Mouse (Mus musculus): ENCODE measurements around the gene Tmco1. TPM values are rescaled to one million over a fixed set of nuclear protein-coding genes. Genes with fewer than 3 reads are reported as not detected.

The Tmco1 gene
- polyA plus RNA-seq (2014; fragmentation: Nextera tagmentation; extraction: Ambion mirVana), result 67.8 and 72.0 TPM in 2 replicates

- DNase-seq (ENCODE audit: low spot score), result peak; percentile 99
- peak; percentile 98 for ATAC-seq (ENCODE audit: low FRiP score)
- H3K36me3 ChIP-seq (replicated peaks; ENCODE audit: control insufficient read depth, insufficient read depth), result peaks cover 15% of the 10 kb centered on the region
- H3K27me3 ChIP-seq (ENCODE audit: control insufficient read depth, insufficient read depth, low read length), result no peaks in the 10 kb centered on the region
- WGBS, result under 1% methylated on average over 78 of the region's 82 CpGs
- H3K4me3 ChIP-seq (replicated peaks; ENCODE audit: low read length), result peak within 1 kb of the TSS; percentile 92
- H3K4me1 ChIP-seq (replicated peaks; ENCODE audit: control insufficient read depth, insufficient read depth, low read length), result peaks cover 6% of the 10 kb centered on the region
- H3K27ac ChIP-seq, result peak within 1 kb of the TSS; percentile 97
- peak within 1 kb of the TSS; percentile 96 for H3K9ac ChIP-seq
- no peaks in the 10 kb centered on the region for H3K9me3 ChIP-seq (ENCODE audit: control insufficient read depth, low read length)
- H3K4me2 ChIP-seq (replicated peaks), result peak within 1 kb of the TSS; percentile 94
Measured at GRCm38 (mm10) chr1:167308261-167309054, at the start of gene Tmco1. TSS of gene Tmco1 (plus strand) at chr1:167308378.

- no peak for DNase-seq (ENCODE audit: low spot score)
- no peak overlapping the region for H3K27ac ChIP-seq
- H3K36me3 ChIP-seq (replicated peaks; ENCODE audit: control insufficient read depth, insufficient read depth), result no peaks in the 10 kb centered on the region
- H3K27me3 ChIP-seq (ENCODE audit: control insufficient read depth, insufficient read depth, low read length), result no peaks in the 10 kb centered on the region
- H3K9me3 ChIP-seq (ENCODE audit: control insufficient read depth, low read length), result no peaks in the 10 kb centered on the region
- 0 out of 2 replicates have a peak, but pooled peaks cover 4% of the 10 kb centered on the region for H3K4me1 ChIP-seq (replicated peaks; ENCODE audit: control insufficient read depth, insufficient read depth, low read length)
- no peak overlapping the region for H3K4me2 ChIP-seq (replicated peaks)
- H3K4me3 ChIP-seq (replicated peaks; ENCODE audit: low read length), result no peak overlapping the region
- WGBS, result 64% methylated on average over 10 of the region's 10 CpGs
- no peak overlapping the region for H3K9ac ChIP-seq
- ATAC-seq (ENCODE audit: low FRiP score), result no peak
Measured at GRCm38 (mm10) chr1:167259702-167260101, 48.5 kb upstream of the Tmco1 start.

GRCm38 (mm10) chr1:167261750-167262149 lies 46.4 kb upstream of the Tmco1 start:
- H3K4me3 ChIP-seq (replicated peaks; ENCODE audit: low read length), result no peak overlapping the region
- H3K27me3 ChIP-seq (ENCODE audit: control insufficient read depth, insufficient read depth, low read length), result no peaks in the 10 kb centered on the region
- no peak overlapping the region for H3K4me2 ChIP-seq (replicated peaks)
- ATAC-seq (ENCODE audit: low FRiP score) (no peak), DNase-seq (ENCODE audit: low spot score) (no peak)
- H3K27ac ChIP-seq, result no peak overlapping the region
- H3K9me3 ChIP-seq (ENCODE audit: control insufficient read depth, low read length), result no peaks in the 10 kb centered on the region
- no peaks in the 10 kb centered on the region for H3K36me3 ChIP-seq (replicated peaks; ENCODE audit: control insufficient read depth, insufficient read depth)
- H3K4me1 ChIP-seq (replicated peaks; ENCODE audit: control insufficient read depth, insufficient read depth, low read length), result 0 out of 2 replicates have a peak, but pooled peaks cover 1% of the 10 kb centered on the region
- H3K9ac ChIP-seq, result no peak overlapping the region
- WGBS, result 90% methylated on average over 11 of the region's 11 CpGs

- 0 out of 2 replicates have a peak, but pooled peaks cover 4% of the 10 kb centered on the region for H3K4me1 ChIP-seq (replicated peaks; ENCODE audit: control insufficient read depth, insufficient read depth, low read length)
- WGBS, result 76% methylated on average over 10 of the region's 10 CpGs
- H3K4me3 ChIP-seq (replicated peaks; ENCODE audit: low read length), result no peak overlapping the region
- no peaks in the 10 kb centered on the region for H3K36me3 ChIP-seq (replicated peaks; ENCODE audit: control insufficient read depth, insufficient read depth)
- ATAC-seq (ENCODE audit: low FRiP score) (no peak), DNase-seq (ENCODE audit: low spot score) (no peak)
- H3K27me3 ChIP-seq (ENCODE audit: control insufficient read depth, insufficient read depth, low read length), result no peaks in the 10 kb centered on the region
- H3K9me3 ChIP-seq (ENCODE audit: control insufficient read depth, low read length), result no peaks in the 10 kb centered on the region
- no peak overlapping the region for H3K4me2 ChIP-seq (replicated peaks)
- no peak overlapping the region for H3K27ac ChIP-seq
- H3K9ac ChIP-seq, result no peak overlapping the region
Measured at GRCm38 (mm10) chr1:167262489-167263041, 45.6 kb upstream of the Tmco1 start.

GRCm38 (mm10) chr1:167265366-167265765 lies 42.8 kb upstream of the Tmco1 start:
- Histone ChIP-seq H3K27me3 (ENCODE audit: control insufficient read depth, insufficient read depth, low read length) (no peaks in the 10 kb centered on the region), H3K27ac (no peak overlapping the region), H3K36me3 (replicated peaks; ENCODE audit: control insufficient read depth, insufficient read depth) (no peaks in the 10 kb centered on the region), H3K9me3 (ENCODE audit: control insufficient read depth, low read length) (no peaks in the 10 kb centered on the region), H3K4me3 (replicated peaks; ENCODE audit: low read length) (no peak overlapping the region), H3K4me1 (replicated peaks; ENCODE audit: control insufficient read depth, insufficient read depth, low read length) (peaks cover 12% of the 10 kb centered on the region), H3K4me2 (replicated peaks) (no peak overlapping the region), H3K9ac (no peak overlapping the region)
- no peak for DNase-seq (ENCODE audit: low spot score)
- no peak for ATAC-seq (ENCODE audit: low FRiP score)
- 96% methylated on average over 4 of the region's 4 CpGs for WGBS

GRCm38 (mm10) chr1:167266720-167267119 lies 41.5 kb upstream of the Tmco1 start:
- Histone ChIP-seq H3K27ac (no peak overlapping the region), H3K9ac (no peak overlapping the region), H3K4me2 (replicated peaks) (no peak overlapping the region), H3K36me3 (replicated peaks; ENCODE audit: control insufficient read depth, insufficient read depth) (no peaks in the 10 kb centered on the region), H3K4me1 (replicated peaks; ENCODE audit: control insufficient read depth, insufficient read depth, low read length) (peaks cover 24% of the 10 kb centered on the region), H3K4me3 (replicated peaks; ENCODE audit: low read length) (no peak overlapping the region), H3K27me3 (ENCODE audit: control insufficient read depth, insufficient read depth, low read length) (no peaks in the 10 kb centered on the region), H3K9me3 (ENCODE audit: control insufficient read depth, low read length) (no peaks in the 10 kb centered on the region)
- ATAC-seq (ENCODE audit: low FRiP score) (no peak), DNase-seq (ENCODE audit: low spot score) (no peak)
- WGBS, result 86% methylated on average over 3 of the region's 3 CpGs

GRCm38 (mm10) chr1:167268360-167269063 lies 39.7 kb upstream of the Tmco1 start:
- H3K9ac ChIP-seq, result no peak overlapping the region
- ATAC-seq (ENCODE audit: low FRiP score), result no peak
- H3K9me3 ChIP-seq (ENCODE audit: control insufficient read depth, low read length), result no peaks in the 10 kb centered on the region

GRCm38 (mm10) chr1:167269350-167269811 lies 38.8 kb upstream of the Tmco1 start:
- no peak for ATAC-seq (ENCODE audit: low FRiP score)
- no peak for DNase-seq (ENCODE audit: low spot score)
- no peaks in the 10 kb centered on the region for H3K9me3 ChIP-seq (ENCODE audit: control insufficient read depth, low read length)
- WGBS, result 39% methylated on average over 14 of the region's 14 CpGs
- no peak overlapping the region for H3K4me3 ChIP-seq (replicated peaks; ENCODE audit: low read length)
- no peaks in the 10 kb centered on the region for H3K36me3 ChIP-seq (replicated peaks; ENCODE audit: control insufficient read depth, insufficient read depth)
- no peaks in the 10 kb centered on the region for H3K27me3 ChIP-seq (ENCODE audit: control insufficient read depth, insufficient read depth, low read length)
- 0 out of 2 replicates have a peak overlapping the region, but pooled peaks have one; percentile 54 for H3K4me2 ChIP-seq (replicated peaks)
- H3K27ac ChIP-seq, result 0 out of 2 replicates have a peak overlapping the region, but pooled peaks have one; percentile 68
- H3K4me1 ChIP-seq (replicated peaks; ENCODE audit: control insufficient read depth, insufficient read depth, low read length), result peaks cover 24% of the 10 kb centered on the region
- H3K9ac ChIP-seq, result no peak overlapping the region

More at GRCm38 (mm10) chr1:167268360-167269063, 39.7 kb upstream of the Tmco1 start:
- H3K4me2 ChIP-seq (replicated peaks), result no peak overlapping the region
- WGBS, result 89% methylated on average over 9 of the region's 9 CpGs
- DNase-seq (ENCODE audit: low spot score), result no peak
- H3K27ac ChIP-seq, result no peak overlapping the region
- no peak overlapping the region for H3K4me3 ChIP-seq (replicated peaks; ENCODE audit: low read length)
- H3K27me3 ChIP-seq (ENCODE audit: control insufficient read depth, insufficient read depth, low read length), result no peaks in the 10 kb centered on the region
- no peaks in the 10 kb centered on the region for H3K36me3 ChIP-seq (replicated peaks; ENCODE audit: control insufficient read depth, insufficient read depth)
- H3K4me1 ChIP-seq (replicated peaks; ENCODE audit: control insufficient read depth, insufficient read depth, low read length), result peaks cover 24% of the 10 kb centered on the region

GRCm38 (mm10) chr1:167269856-167270270 lies 38.3 kb upstream of the Tmco1 start:
- Histone ChIP-seq H3K9ac (peak overlapping the region; percentile 53; the same call in 1 of the 2 replicates), H3K27ac (peak overlapping the region; percentile 68)
- DNase-seq (ENCODE audit: low spot score), result peak; percentile 57

More at GRCm38 (mm10) chr1:167269856-167270270, 38.3 kb upstream of the Tmco1 start:
- H3K4me2 ChIP-seq (replicated peaks), result peak overlapping the region; percentile 54
- H3K9me3 ChIP-seq (ENCODE audit: control insufficient read depth, low read length), result no peaks in the 10 kb centered on the region
- no peaks in the 10 kb centered on the region for H3K36me3 ChIP-seq (replicated peaks; ENCODE audit: control insufficient read depth, insufficient read depth)
- peaks cover 24% of the 10 kb centered on the region for H3K4me1 ChIP-seq (replicated peaks; ENCODE audit: control insufficient read depth, insufficient read depth, low read length)
- no peak overlapping the region for H3K4me3 ChIP-seq (replicated peaks; ENCODE audit: low read length)
- WGBS, result 16% methylated on average over 6 of the region's 6 CpGs
- no peaks in the 10 kb centered on the region for H3K27me3 ChIP-seq (ENCODE audit: control insufficient read depth, insufficient read depth, low read length)
- ATAC-seq (ENCODE audit: low FRiP score), result peak; percentile 38; the same call in 1 of the 2 replicates
